Mouse (Mus musculus) erythroblast, embryonic 14.5 days (primary cell): ENCODE measurements around the gene Lysmd1. TPM values are rescaled to one million over a fixed set of nuclear protein-coding genes. Genes with fewer than 3 reads are reported as not detected.

ENCODE experiments used
- H3K27me3 ChIP-seq: 2 replicates; pipeline ENCODE4 v1.6.1; 2012; ENCODE audit warnings: inconsistent platforms; ENCODE audit not compliant: control insufficient read depth
- H3K36me3 ChIP-seq: 2 replicates; pipeline ENCODE4 v1.6.1; 2012; ENCODE audit warnings: mild to moderate bottlenecking, inconsistent platforms; ENCODE audit not compliant: control insufficient read depth
- H3K4me1 ChIP-seq: 2 replicates; pipeline ENCODE4 v1.6.1; 2012; ENCODE audit warnings: inconsistent platforms; ENCODE audit not compliant: control insufficient read depth
- H3K4me3 ChIP-seq: replicated peaks from 2 replicates; pipeline ENCODE3; 2012; ENCODE audit warnings: moderate library complexity, mild to moderate bottlenecking, inconsistent platforms
- H3K9me3 ChIP-seq: 2 replicates; pipeline ENCODE4 v1.6.1; 2012; ENCODE audit warnings: low read length, inconsistent platforms, mixed read lengths; ENCODE audit not compliant: control insufficient read depth
- GATA1 ChIP-seq: IDR thresholded peaks from 2 replicates; pipeline ENCODE4 v1.6.1; 2012; ENCODE audit warnings: low read length, inconsistent platforms, mixed read lengths
- TAL1 ChIP-seq: IDR thresholded peaks from 3 replicates; pipeline ENCODE4 v1.6.1; 2012; ENCODE audit warnings: low read length, inconsistent platforms, mixed read lengths
- polyA plus RNA-seq: library from polyadenylated mRNA; stranded (reverse); fragments of >175 nt; gene quantifications from 2 replicates; pipeline ENCODE4 v1.2.3, GENCODE M21; 2012

Gene Lysmd1
- polyA plus RNA-seq, 1 experiment: 0.90 TPM

DNA sequence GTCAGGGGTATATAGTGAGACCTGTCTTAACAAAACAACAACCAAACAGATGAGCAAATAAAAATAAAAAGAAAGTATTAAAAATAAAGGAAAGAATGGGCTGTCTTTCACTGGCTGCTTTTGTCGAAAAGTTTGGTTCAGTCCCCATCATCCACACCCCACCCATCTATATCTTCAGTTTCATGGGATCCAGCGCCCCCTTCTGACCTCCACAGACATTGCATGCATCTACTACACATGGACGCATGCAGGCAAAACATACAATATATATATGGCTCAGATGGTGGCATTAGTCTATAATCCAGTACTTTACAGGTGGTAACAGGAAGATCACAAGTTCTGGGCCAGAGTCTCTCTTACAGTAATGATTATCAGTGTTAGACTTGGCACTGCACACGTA lies 20.0 kb downstream of the Lysmd1 start:
- no peak overlapping the region for H3K4me3 ChIP-seq
- no peaks in the 10 kb centered on the region for H3K9me3 ChIP-seq
- H3K36me3 ChIP-seq: no peaks in the 10 kb centered on the region
- peaks cover 14% of the 10 kb centered on the region for H3K27me3 ChIP-seq
- no peaks in the 10 kb centered on the region for H3K4me1 ChIP-seq
- TF ChIP-seq TAL1: no peak

- Histone ChIP-seq H3K9me3 (peaks cover 3% of the 10 kb centered on the region; the same call in 1 of the 2 replicates), H3K36me3 (no peaks in the 10 kb centered on the region), H3K4me1 (peaks cover 25% of the 10 kb centered on the region), H3K27me3 (peaks cover 63% of the 10 kb centered on the region), H3K4me3 (peak overlapping the region; percentile 72)
- TF ChIP-seq GATA1 (peak; percentile 53; the same call in 1 of the 2 replicates), TAL1 (no peak)
Observed at GRCm38 (mm10) chr3:95159511-95159986, 25.7 kb downstream of the Lysmd1 start.

- H3K9me3 ChIP-seq: peaks cover 3% of the 10 kb centered on the region; the same call in 1 of the 2 replicates
- H3K4me3 ChIP-seq: peak within 1 kb of the TSS; percentile 72
- H3K4me1 ChIP-seq: peaks cover 28% of the 10 kb centered on the region
- TF ChIP-seq GATA1 (no peak), TAL1 (no peak)
- peaks cover 67% of the 10 kb centered on the region for H3K27me3 ChIP-seq
- no peaks in the 10 kb centered on the region for H3K36me3 ChIP-seq
Observed at GRCm38 (mm10) chr3:95159987-95160963, 26.4 kb downstream of the Lysmd1 start, which contains the start of gene Sema6c. TSS of gene Sema6c (plus strand) at chr3:95160457.

- TF ChIP-seq TAL1: no peak
- no peak for TF ChIP-seq GATA1
- peaks cover 3% of the 10 kb centered on the region; the same call in 1 of the 2 replicates for H3K9me3 ChIP-seq
- peak overlapping the region; percentile 72 for H3K4me3 ChIP-seq
- no peaks in the 10 kb centered on the region for H3K36me3 ChIP-seq
- peaks cover 67% of the 10 kb centered on the region for H3K27me3 ChIP-seq
- H3K4me1 ChIP-seq: peaks cover 28% of the 10 kb centered on the region
Observed at GRCm38 (mm10) chr3:95161041-95161551, 27.2 kb downstream of the Lysmd1 start.

DNA sequence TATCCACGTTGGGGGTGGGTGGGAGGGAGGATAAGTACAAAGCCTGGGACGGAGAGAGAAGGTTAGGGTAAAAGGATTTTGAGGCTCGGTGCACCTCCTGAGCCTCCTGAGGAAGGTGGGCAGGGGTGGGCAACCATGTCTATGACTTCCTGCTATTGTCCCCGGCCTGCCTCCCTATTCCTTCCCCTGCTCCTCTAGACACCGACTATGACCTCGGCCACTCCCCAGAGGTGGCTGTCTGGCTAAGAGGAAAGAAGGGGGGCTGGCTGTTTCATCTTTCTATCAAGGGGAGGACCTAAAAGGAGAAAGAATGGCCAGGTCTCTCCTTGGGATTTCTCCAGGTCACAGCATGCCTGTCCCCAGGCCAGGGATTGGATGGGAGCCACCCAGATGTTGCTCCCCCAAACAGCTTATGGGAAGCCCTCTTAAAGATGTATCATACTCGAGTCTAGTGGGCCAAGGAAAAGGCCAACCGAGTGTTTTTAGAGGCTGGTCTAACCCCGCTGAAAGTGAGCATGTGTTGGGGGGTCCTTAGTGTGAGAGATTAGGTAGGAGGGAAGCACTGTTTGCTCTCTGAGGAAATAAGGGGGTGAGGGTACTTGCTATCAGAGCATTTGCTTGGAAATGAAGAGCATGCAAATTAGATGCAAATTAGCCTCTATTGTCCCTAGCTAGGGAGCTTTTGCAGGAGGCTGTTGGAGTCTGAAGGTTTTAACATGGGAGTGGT lies 27.9 kb downstream of the Lysmd1 start:
- H3K4me3 ChIP-seq: no peak overlapping the region
- TF ChIP-seq GATA1: no peak
- TF ChIP-seq TAL1: no peak
- H3K27me3 ChIP-seq: peaks cover 68% of the 10 kb centered on the region
- no peaks in the 10 kb centered on the region for H3K36me3 ChIP-seq
- H3K9me3 ChIP-seq: peaks cover 3% of the 10 kb centered on the region; the same call in 1 of the 2 replicates
- H3K4me1 ChIP-seq: peaks cover 28% of the 10 kb centered on the region

GRCm38 (mm10) chr3:95162345-95162628 lies 28.4 kb downstream of the Lysmd1 start:
- Histone ChIP-seq H3K4me3 (no peak overlapping the region), H3K9me3 (peaks cover 3% of the 10 kb centered on the region; the same call in 1 of the 2 replicates), H3K27me3 (peaks cover 69% of the 10 kb centered on the region), H3K36me3 (no peaks in the 10 kb centered on the region), H3K4me1 (peaks cover 28% of the 10 kb centered on the region)
- no peak for TF ChIP-seq GATA1
- no peak for TF ChIP-seq TAL1

DNA sequence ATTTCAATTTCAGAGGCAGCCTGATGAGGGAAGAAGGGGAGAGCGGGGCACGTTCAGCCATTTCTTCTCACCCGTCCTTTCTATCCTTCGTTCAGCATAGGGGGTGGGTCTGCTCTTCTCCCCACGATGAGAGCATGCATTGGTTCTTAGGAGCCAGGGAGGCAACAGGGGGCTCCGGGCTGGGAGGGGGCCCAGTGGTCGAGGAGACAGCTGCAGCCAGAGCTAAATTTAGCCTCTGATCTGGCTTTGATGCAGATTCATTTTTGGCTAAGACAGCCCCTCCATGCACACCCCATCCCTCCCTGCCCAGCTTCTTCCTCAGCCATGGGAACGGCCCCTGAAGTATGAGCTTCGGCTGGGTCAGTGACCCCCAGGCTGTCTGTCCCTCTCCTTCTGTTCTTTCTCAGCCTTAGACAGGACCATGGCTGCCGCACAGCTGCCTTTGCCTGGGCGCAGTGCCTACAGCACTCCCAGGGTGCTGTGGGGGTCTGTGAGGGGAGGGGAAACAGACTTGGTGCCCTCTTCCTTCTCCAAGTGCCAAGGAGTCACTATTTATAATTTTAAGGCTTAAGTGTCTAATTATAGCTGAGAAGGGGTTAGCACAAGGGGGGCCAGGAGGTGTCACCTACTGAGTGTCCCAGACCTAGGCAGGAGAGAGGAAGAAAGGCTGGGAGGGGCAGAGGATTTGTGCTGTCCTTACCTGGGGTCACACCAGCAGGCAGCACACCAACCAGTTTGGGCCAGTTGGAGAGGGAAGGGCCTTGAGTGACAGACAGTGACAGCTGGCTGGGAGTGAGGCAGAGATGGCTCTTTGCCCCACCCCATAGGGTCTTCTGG lies 29.7 kb downstream of the Lysmd1 start:
- Histone ChIP-seq H3K36me3 (no peaks in the 10 kb centered on the region), H3K9me3 (peaks cover 3% of the 10 kb centered on the region; the same call in 1 of the 2 replicates), H3K27me3 (peaks cover 81% of the 10 kb centered on the region), H3K4me3 (no peak overlapping the region), H3K4me1 (peaks cover 28% of the 10 kb centered on the region)
- TF ChIP-seq TAL1: no peak
- TF ChIP-seq GATA1: no peak

DNA sequence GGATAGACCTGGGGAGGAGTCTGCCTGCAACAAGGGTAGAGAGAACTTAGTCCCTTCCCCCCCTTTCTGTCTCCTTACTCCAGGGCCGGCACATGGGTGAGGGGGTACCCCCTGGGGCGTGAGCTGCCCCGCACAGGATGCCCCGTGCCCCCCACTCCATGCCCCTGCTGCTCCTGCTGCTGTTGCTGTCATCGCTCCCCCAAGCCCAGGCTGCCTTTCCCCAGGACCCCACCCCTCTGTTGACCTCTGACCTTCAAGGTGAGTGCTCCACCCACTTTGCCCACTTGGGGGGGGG lies 30.3 kb downstream of the Lysmd1 start:
- H3K27me3 ChIP-seq: peaks cover 78% of the 10 kb centered on the region
- H3K36me3 ChIP-seq: no peaks in the 10 kb centered on the region
- no peak overlapping the region for H3K4me3 ChIP-seq
- H3K4me1 ChIP-seq: peaks cover 27% of the 10 kb centered on the region
- TF ChIP-seq GATA1: no peak
- no peak for TF ChIP-seq TAL1
- peaks cover 3% of the 10 kb centered on the region; the same call in 1 of the 2 replicates for H3K9me3 ChIP-seq
